Mouse (Mus musculus): Measurements from ENCODE around the gene Aamdc. TPM values are rescaled to one million over a fixed set of nuclear protein-coding genes. Genes with fewer than 3 reads are reported as not detected.

Aamdc gene
- 21.9 and 22.2 TPM in 2 replicates for polyA plus RNA-seq (2011; ENCODE audit: insufficient read length, low read depth, missing spikeins)

DNA sequence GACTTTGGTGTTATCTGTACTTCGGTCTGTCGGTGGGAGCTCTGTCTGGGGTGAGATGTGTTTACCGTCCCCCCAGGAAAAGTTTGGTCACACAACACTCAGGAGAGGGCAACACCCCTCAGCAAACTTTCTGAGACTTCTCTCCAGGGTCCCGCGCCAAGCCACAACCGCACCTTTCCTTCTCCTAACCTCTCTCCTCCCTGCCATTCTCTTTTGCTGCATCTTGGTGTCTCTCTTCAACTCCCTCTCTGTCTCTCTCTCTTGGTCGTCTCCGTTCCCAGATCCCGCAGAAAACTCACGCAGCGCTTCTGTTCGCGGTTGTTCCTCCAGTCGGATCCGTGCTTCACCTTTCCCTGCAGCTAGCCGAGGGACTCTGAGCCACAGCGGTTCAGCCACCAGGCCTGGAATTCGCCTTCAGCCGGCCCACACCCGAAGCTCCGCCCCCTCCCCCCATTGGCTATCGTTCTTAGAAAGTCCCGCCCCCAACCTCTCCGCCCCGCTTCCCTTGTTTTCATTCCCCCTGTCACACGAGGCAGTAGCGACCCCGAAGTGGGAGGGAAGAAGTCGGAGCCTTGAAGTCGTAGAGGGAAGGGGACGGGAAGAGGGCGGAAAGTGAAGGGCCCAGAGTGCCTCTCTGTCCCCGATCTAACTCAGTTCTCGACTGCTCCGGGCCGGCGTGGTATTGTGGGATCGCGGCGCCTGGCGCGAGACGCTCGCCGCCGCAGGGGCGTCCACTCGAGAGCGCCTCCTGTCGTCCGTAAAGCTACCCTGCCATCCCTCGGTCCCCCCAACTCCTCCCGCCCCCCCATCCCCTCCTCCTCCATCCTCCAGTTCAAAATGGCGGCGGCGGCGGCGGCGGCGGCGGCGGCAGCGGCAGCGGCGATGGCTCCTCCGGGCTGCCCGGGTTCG lies at the start of gene Aamdc, which contains the start of gene Rsf1:
Gene Aamdc (minus strand): TSS at position 431 of the 909 bp plus-strand sequence.
Gene Rsf1 (plus strand): TSS at position 823 of the 909 bp plus-strand sequence.
- TF ChIP-seq POLR2A (IDR thresholded peaks at IDR 0.05; ENCODE audit: low read depth, low read length) (peak; percentile 98), CTCF (IDR thresholded peaks at IDR 0.05; ENCODE audit: borderline replicate concordance, insufficient read depth, low read length) (peak; percentile 75)
- H3K27ac ChIP-seq (ENCODE audit: insufficient read depth, low read length): peak within 1 kb of the TSS; percentile 92
- H3K4me3 ChIP-seq (ENCODE audit: insufficient read depth, low read length): peak within 1 kb of the TSS; percentile 91
- H3K4me1 ChIP-seq (ENCODE audit: control insufficient read depth, insufficient read depth, low read length): no peaks in the 10 kb centered on the region

DNA sequence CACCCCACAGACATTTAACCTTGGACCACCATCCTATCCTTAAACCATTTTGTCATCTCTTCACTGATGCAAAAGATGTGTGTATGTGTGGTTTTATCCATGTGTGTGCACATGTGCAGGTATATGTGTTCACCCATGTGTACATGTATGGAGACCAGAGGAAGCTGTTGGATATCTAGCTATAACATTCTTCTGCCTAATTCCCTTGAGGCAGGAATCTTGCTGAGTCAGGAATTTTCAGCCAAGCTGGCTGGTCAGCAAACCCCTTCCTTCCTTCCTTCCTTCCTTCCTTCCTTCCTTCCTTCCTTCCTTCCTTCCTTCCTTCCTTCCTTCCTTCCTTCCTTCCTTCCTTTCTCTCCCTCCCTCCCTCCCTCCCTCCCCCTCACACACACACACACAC lies 44.1 kb upstream of the Aamdc start:
- H3K4me1 ChIP-seq (ENCODE audit: control insufficient read depth, insufficient read depth, low read length): no peaks in the 10 kb centered on the region
- TF ChIP-seq POLR2A (IDR thresholded peaks at IDR 0.05; ENCODE audit: low read depth, low read length) (no peak), CTCF (IDR thresholded peaks at IDR 0.05; ENCODE audit: borderline replicate concordance, insufficient read depth, low read length) (no peak)
- H3K27ac ChIP-seq (ENCODE audit: insufficient read depth, low read length): no peak overlapping the region
- no peak overlapping the region for H3K4me3 ChIP-seq (ENCODE audit: insufficient read depth, low read length)

DNA sequence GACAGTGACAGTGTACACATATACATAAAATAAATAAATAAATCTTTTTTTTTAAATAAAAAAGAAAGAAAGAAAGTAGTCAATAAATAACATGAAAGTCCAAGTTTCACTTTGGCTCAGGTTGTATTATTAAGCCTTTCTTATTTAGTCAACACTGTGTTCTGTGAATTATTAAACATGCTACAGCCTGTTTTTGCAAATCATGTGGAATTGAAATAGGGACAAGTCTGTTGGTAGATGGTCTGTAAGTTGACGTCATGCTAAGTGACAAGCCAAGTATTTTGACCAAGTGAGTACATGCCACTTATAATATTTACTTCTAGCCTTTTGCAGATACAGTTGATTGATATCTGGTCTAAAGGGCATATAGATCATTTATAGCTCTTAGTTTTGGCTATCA lies 43.4 kb upstream of the Aamdc start:
- Histone ChIP-seq H3K4me3 (ENCODE audit: insufficient read depth, low read length) (no peak overlapping the region), H3K27ac (ENCODE audit: insufficient read depth, low read length) (no peak overlapping the region), H3K4me1 (ENCODE audit: control insufficient read depth, insufficient read depth, low read length) (no peaks in the 10 kb centered on the region)
- TF ChIP-seq POLR2A (IDR thresholded peaks at IDR 0.05; ENCODE audit: low read depth, low read length) (no peak), CTCF (IDR thresholded peaks at IDR 0.05; ENCODE audit: borderline replicate concordance, insufficient read depth, low read length) (no peak)

DNA sequence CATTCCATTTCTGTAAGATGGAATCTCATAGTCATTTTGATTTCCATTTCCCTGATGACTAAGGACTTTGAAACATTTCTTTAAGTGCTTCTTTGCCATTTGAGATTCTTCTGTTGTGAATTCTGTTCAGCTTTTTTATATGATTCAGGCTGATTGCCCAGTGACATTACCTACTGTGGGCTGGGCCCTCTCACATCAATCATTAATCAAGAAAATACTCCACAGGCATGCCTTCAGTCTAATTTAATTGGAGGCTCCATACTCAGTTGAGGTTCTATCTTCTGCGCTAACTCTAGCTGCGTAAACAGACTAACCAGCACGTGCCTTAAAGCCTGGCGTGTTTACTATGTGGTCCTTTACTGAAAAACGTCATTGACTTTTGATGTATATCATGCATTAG lies 42.0 kb upstream of the Aamdc start:
- Histone ChIP-seq H3K27ac (ENCODE audit: insufficient read depth, low read length) (no peak overlapping the region; the same call in 1 of the 2 replicates), H3K4me1 (ENCODE audit: control insufficient read depth, insufficient read depth, low read length) (no peaks in the 10 kb centered on the region), H3K4me3 (ENCODE audit: insufficient read depth, low read length) (no peak overlapping the region)
- TF ChIP-seq POLR2A (IDR thresholded peaks at IDR 0.05; ENCODE audit: low read depth, low read length) (no peak), CTCF (IDR thresholded peaks at IDR 0.05; ENCODE audit: borderline replicate concordance, insufficient read depth, low read length) (no peak)

DNA sequence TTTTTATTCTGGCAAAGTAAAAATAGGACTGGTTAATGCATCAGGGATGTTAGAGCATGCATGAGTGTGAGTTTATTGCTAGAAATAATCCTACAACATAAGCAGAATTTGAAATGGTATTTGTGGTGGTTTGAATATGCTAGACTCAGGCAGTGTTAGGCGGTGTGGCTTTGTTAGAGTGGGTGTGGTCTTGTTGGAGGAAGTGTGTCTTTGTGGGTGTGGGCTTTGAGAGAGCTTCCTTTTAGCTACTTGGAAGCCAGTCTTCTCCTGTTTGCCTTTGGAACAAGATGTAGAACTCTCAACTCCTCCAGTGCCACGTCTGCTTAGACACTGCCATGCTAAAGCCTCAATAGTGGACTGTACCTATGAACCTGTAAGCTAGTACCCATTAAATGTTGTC lies 19.3 kb upstream of the Aamdc start:
- Histone ChIP-seq H3K4me3 (ENCODE audit: insufficient read depth, low read length) (no peak overlapping the region), H3K27ac (ENCODE audit: insufficient read depth, low read length) (no peak overlapping the region)
- TF ChIP-seq POLR2A (IDR thresholded peaks at IDR 0.05; ENCODE audit: low read depth, low read length): no peak
- no peak for TF ChIP-seq CTCF (IDR thresholded peaks at IDR 0.05; ENCODE audit: borderline replicate concordance, insufficient read depth, low read length)

DNA sequence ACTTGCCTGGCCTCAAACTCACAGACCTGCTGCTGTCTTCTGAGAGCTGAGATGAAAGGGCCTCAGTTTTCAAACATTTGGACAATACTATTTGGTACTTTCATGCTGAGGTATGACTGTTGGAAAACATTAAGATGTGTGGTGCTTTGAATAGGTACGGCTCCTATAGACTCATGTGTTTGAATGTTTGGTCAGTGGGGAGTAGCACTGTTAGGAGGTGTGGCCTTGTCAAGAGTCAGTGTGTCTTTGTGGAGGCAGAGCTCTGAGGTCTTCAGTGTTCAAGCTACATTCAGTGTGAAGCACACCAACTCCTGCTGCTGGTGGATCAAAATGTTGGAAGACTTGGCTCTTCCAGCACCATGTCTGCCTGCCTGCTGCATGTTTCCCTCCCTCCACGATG lies 14.2 kb upstream of the Aamdc start:
- no peak overlapping the region for H3K27ac ChIP-seq (ENCODE audit: insufficient read depth, low read length)
- H3K4me3 ChIP-seq (ENCODE audit: insufficient read depth, low read length): no peak overlapping the region
- no peaks in the 10 kb centered on the region for H3K4me1 ChIP-seq (ENCODE audit: control insufficient read depth, insufficient read depth, low read length)
- TF ChIP-seq CTCF (IDR thresholded peaks at IDR 0.05; ENCODE audit: borderline replicate concordance, insufficient read depth, low read length) (no peak), POLR2A (IDR thresholded peaks at IDR 0.05; ENCODE audit: low read depth, low read length) (no peak)

More for the DNA sequence above, 19.3 kb upstream of the Aamdc start:
- no peaks in the 10 kb centered on the region for H3K4me1 ChIP-seq (ENCODE audit: control insufficient read depth, insufficient read depth, low read length)

DNA sequence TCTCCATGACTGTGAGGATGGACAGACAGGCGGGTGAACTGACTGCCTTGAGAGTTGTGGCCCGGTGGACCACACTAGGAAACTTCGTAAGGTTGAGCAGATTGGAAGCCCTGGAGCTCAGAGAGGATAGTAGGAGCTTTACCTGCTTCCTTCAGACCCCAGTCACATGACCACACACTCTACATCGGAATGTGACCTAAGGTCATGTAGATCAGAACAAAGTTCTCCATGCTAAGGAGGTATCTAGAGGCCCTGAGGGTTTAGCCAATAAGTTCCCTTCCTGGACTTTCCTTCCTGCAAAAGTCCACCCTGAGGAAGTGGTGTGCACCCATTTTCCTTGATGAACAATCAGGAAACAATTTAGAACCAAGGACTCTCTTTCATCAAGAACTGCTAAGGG lies 13.1 kb upstream of the Aamdc start:
- TF ChIP-seq POLR2A (IDR thresholded peaks at IDR 0.05; ENCODE audit: low read depth, low read length) (no peak), CTCF (IDR thresholded peaks at IDR 0.05; ENCODE audit: borderline replicate concordance, insufficient read depth, low read length) (no peak)
- Histone ChIP-seq H3K4me3 (ENCODE audit: insufficient read depth, low read length) (no peak overlapping the region), H3K27ac (ENCODE audit: insufficient read depth, low read length) (no peak overlapping the region), H3K4me1 (ENCODE audit: control insufficient read depth, insufficient read depth, low read length) (no peaks in the 10 kb centered on the region)

DNA sequence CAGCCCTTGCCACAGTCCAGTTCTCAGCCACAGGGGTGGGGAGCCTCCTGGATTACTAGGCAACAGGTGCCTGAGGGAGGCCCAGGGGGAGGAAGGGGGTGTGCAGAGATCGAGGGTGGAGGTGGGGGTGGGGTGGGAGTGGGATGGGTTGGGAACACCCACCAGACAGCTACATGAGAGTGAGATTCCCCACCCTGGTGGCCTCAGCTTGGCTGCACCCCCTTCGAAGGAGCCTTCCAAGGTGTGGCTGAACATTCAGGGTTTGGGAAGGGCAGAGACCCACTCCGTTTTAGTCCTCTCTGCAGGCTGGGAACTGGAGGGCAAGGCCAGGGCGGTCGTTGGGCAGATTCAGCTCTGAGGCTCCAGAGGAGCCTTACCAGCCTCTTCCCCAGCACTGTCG lies 12.0 kb upstream of the Aamdc start:
- no peak for TF ChIP-seq CTCF (IDR thresholded peaks at IDR 0.05; ENCODE audit: borderline replicate concordance, insufficient read depth, low read length)
- TF ChIP-seq POLR2A (IDR thresholded peaks at IDR 0.05; ENCODE audit: low read depth, low read length): no peak
- Histone ChIP-seq H3K4me1 (ENCODE audit: control insufficient read depth, insufficient read depth, low read length) (no peaks in the 10 kb centered on the region), H3K4me3 (ENCODE audit: insufficient read depth, low read length) (no peak overlapping the region), H3K27ac (ENCODE audit: insufficient read depth, low read length) (no peak overlapping the region)

DNA sequence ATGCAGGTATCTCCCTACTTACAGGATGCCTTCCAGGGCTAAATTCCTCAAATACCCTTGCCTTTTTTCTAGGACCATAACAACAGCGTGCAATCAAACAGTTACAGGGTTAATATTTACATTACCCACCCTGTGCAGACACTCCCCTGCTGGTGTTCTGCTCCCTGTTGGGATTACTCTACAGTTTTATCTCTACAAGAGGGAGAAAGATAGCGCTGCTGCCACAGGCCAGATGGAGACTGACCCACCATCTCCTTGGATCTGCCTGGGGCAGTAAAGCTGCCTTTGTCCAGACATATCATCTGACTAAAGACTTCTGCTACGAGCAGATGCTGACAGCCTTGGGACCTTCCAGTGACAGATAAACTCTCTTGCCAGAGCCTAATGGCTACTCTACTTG lies 11.2 kb upstream of the Aamdc start:
- H3K4me1 ChIP-seq (ENCODE audit: control insufficient read depth, insufficient read depth, low read length): no peaks in the 10 kb centered on the region
- H3K4me3 ChIP-seq (ENCODE audit: insufficient read depth, low read length): no peak overlapping the region
- TF ChIP-seq POLR2A (IDR thresholded peaks at IDR 0.05; ENCODE audit: low read depth, low read length) (no peak), CTCF (IDR thresholded peaks at IDR 0.05; ENCODE audit: borderline replicate concordance, insufficient read depth, low read length) (no peak)
- no peak overlapping the region for H3K27ac ChIP-seq (ENCODE audit: insufficient read depth, low read length)

DNA sequence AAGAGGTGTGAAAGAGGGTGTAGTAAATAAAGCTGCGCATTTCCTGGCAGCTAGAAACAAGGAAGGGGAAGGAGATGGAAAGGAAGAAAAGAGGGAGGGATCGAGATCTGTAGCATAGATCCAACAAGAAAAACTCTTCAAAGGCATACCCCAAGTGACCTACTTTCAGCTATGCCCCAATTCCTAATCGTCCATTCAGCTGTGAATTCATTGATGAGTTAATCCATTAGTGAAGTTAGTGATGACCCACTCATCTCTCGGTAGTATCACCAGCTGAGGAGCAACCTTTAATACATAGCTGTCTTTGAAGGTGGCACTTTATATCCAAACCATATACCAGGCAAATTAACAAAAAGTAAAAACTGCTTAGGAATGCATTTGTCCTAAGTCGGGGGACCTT lies 9.2 kb upstream of the Aamdc start:
- no peak overlapping the region for H3K27ac ChIP-seq (ENCODE audit: insufficient read depth, low read length)
- no peak for TF ChIP-seq CTCF (IDR thresholded peaks at IDR 0.05; ENCODE audit: borderline replicate concordance, insufficient read depth, low read length)
- no peaks in the 10 kb centered on the region for H3K4me1 ChIP-seq (ENCODE audit: control insufficient read depth, insufficient read depth, low read length)
- no peak overlapping the region for H3K4me3 ChIP-seq (ENCODE audit: insufficient read depth, low read length)
